Mouse (Mus musculus): ENCODE measurements at regions not wholly inside any gene's neighbourhood (a gene's known extent, or its start where the extent isn't known, plus 50 kb on each side); places are given as distances from the start of the nearest gene placed in this dataset.

GRCm38 (mm10) chr12:25355217-25355616, 258.3 kb upstream of the Id2 start:
- TF ChIP-seq CTCF (conservative IDR thresholded peaks at IDR 0.05; ENCODE audit: low read length) (no peak), POU5F1 (IDR thresholded peaks at IDR 0.05; ENCODE audit: borderline replicate concordance, low read length) (no peak), NANOG (IDR thresholded peaks at IDR 0.05; ENCODE audit: borderline replicate concordance, low read length) (no peak)
